Mouse (Mus musculus) CD4-positive, CD25-positive, alpha-beta regulatory T cell, adult 2 months (primary cell): Measurements from ENCODE around the gene Tspear.
"Not testable (repeated sequence)": the region's sequence is repeated elsewhere in the genome, so short reads cannot be mapped to it uniquely, and the experiment has no call there.

Experiments
- DNase-seq: peaks from one replicate; pipeline ENCODE4 v3.0.0-alpha.2; 2012; ENCODE audit warnings: low read depth, low spot score

The Tspear gene

DNA sequence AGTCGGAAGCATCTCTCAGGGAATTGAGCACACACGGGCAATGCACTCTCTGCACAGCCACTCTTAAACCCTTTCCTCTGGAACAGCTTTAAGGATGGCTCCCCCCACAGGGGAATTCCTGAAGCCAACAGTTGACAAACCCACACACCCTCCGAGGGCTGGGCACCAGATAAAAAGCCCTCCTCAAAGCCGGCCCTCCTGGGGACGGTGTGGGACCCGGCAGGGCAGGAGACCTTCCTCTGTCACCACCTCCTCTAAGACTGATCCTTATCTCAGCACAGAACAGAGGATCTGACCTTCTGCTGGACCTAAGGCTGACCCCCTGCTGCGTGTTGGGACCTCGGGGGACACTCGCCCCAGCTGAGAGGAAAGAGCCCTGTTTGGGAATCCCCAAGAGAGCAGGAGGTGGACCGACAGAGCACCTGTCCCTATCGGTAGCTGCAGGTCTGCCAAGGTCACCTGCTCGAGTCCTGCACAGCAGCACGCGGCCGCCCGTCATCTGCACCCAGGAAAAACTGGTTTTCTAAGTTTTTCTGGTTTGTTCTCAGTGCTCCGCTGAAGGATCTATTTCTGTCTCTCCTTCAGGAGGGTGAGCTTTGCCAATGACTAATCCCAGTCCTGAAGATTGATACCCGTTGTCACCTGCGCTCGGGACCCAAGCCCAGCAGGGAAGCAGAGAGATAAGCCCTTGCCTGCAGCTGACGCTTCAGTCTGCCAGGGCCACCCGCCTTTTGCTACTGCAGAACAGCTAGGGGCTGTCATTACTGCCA is at the start of gene Tspear:
Tspear (plus strand) TSS at position 675 of the 770 bp plus-strand sequence.
- no peak for DNase-seq

DNA sequence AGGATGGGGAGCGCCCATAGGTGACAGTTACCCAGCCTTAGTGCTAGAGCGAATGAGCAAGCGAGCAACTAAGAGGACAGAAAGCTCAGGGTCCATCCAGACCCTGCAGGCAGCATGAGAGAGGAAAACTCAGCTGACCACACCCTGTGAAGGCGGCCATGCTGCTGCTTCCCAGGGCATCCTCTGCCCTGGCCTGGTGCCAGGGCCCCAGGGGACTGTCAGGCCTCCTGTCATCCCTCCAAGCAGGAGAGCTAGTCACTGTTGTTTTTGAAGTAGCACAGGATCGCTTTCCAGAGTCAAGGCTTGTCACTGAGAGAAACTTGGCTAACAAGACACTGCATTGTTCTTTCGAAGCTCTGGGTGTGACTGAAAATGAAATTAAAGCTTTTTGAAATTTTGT is 47.4 kb upstream of the Tspear start:
- DNase-seq: no peak

DNA sequence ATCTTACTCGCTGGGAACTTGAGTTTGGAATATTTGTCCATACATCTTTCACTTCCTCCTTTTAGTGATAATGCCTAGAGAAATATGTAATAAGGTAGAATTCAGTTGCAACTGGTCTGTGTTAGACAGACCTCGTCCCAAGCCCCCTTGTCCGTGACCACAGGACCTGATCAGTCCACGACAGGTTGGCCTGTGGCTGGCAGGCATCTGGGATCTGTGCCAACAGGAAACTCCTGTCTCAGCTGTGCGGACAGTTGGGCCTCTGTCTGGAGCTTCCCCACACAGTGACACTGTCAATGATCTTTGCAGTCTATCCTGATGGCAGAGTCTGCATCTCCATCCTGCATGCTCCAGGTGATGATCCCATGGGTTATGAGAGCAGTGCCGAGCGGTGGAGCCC is 43.2 kb upstream of the Tspear start:
- no peak for DNase-seq

DNA sequence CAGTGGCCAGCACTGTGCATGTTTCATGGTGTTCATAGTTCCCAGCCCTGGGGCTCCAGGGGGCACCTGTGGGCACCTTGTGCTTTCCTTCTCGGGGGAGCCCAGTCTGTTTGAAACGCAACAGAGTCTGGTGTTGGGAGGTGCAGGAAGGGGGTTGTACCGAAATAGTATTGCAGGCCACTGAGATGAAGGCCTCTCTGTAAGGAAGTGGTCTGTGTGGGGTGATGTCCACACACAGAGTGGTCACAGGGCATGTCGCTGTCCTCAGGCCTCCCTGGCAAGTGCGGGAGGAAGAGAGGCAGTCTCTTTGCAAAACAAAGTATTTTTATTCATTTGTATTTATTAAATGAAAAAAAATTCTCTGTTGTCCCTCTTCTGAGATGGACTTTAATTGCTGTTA is 40.8 kb upstream of the Tspear start:
- DNase-seq: no peak

DNA sequence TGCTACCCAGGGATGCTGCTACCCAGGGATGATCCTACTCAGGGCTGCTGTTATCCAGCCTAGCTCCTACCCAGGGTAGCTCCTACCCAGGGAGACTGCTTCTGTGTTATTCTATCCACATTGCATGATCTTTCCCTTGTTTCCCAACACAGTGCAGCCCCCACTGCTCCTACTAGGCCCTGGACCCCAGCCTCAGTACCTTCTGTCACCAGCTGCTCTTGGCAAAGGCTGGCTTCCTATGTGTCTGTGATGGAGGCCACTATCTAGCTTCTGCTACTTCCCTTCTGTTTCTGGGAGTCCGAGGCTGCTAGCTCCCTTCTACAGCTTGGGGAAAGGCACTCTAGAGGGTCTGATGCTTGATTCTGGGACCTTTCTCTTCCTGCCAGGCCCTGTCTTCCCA is 38.9 kb upstream of the Tspear start:
- no peak for DNase-seq

DNA sequence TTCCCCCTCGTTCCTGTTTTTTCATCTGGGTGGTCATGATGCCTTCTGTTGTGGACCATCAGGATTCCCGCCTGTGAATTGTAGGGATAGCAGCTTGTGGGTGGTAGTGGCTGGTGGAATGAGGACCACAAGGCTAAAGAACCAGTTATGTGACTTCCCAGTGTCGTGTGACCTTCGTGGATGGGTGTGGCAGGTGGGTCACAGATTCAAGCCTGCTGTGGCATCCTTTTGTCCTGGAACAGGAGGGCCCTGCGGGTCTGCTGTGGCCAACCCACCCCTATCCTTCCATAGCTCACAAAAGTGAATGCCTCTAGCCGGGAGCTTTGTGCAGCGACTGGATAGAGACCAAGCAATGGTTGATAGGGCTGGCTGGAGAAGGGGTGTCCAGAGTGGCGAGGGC is 38.5 kb upstream of the Tspear start:
- no peak for DNase-seq

DNA sequence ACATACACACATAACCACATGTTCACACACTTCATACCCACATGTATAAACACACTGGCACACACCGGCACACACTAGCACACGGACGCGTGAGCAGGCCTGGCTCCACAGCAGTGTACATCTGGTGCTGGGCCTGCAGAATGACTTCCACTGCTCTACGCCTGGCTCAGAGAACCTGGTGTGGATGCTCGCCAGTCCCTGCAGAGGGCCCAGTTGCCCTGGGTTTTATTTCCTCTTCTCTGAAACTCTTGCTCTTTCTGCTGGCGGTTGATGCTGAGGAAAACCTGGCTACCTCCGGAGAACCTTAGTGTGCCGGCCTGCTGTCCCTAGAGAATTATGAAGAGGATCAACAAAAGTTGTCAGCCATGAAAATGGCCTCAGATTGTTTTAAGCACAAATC is 34.3 kb upstream of the Tspear start:
- no peak for DNase-seq

DNA sequence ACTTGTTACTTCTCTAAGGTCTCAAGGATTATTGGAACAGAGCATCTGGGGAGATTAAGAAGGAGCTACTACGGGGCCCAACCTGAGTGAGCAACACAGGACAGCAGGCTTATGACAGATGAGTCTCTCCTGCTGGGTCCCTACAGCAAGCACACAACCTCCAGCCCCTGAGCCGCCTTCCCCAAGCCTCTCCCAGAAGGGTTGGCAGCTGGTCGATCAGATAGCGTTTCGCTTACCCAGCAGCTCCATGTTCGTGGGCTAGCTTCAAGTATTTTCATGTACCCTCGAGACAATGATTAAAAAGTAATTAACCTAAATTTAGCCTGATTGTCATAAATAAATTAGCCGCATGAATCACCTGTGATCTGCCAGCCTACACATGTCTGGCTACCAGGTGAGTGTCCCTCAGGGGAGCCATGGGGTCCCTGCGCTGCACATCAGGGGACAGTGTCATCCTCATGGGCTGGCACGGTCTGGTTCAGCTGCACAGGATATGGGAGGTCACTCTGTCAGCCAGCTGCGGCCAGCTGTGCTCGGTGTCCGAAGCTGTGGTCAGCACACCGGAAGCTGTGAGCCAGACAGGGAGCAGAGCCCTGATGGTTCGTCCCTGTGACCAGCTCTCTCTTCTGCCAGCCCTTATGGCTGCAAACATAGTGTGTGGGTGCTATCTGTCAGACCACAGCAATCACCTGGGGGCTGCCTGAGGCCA is 27.9 kb upstream of the Tspear start:
- DNase-seq: no peak

DNA sequence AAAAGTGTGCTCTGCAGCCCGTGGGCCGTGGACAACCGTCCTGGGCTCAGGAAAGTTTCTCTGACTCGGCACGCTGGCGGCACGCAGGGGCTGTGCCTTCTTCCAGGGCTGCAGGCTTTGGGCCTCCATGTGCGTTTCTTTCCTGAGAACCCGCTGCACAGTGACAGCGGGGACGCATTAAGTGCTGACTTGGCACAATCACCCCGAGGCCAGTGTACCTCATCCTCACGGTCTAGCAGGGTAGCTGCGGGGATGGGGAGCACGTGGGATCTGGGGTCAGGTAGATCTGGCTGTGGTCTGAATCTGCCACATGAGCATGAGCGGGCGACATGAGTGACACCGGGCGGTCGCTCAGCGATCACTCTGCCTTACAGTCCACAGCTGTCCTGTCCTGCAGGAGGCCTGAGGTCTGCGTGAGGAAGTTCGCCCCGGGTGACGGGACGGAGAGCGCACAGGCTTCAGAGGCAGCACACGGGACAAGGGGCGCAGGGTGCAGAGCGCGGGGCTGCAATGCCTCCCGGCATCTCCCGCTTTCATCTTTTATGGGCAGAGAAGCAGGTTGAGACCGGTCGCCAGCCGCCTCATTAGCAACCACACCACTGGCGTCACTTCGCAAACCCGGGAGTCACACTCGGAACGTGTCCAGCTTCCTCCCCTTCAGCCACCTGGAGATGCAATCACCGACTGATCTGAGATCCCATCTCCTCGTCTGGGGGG is 22.3 kb upstream of the Tspear start:
- no peak for DNase-seq

DNA sequence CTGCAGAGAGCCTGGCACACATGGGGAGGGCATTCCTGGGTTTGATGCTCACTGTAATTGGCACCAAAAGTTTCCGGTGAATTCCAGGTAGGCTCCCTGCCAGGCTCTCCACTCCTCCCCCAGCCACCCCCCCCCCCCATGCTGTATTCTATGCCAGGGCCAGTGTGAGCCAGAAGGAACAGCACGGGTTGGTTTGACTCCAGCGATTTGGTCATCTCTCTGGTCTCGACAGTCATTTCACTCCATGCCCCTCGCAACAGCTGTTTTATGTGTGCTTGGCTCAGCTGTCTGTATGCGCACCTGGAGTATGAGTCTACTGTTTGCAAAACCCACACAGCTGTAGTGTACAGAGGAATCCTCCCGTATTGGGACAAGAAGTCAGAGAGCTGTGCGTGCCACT is 20.0 kb upstream of the Tspear start:
- no peak for DNase-seq

DNA sequence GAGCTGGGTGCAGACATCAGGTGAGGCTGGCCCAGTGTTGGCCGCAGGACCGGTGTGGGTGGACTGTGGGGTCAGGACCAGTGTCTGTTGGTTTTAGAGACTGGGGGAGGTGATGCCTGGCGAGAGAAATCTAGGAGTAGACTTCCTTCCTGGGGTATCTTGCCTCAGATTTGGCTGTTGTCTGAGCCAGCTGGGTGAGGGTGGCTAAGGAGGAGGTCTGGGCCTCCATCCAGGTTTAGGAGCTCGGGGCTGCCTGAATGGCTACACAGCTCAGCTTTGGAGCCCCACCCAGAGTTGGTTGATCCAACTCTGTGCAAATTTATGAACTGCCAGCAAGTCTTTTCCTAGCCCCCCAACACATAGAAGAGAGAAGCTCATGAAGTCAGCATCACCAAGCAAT is 19.0 kb upstream of the Tspear start:
- DNase-seq: no peak

DNA sequence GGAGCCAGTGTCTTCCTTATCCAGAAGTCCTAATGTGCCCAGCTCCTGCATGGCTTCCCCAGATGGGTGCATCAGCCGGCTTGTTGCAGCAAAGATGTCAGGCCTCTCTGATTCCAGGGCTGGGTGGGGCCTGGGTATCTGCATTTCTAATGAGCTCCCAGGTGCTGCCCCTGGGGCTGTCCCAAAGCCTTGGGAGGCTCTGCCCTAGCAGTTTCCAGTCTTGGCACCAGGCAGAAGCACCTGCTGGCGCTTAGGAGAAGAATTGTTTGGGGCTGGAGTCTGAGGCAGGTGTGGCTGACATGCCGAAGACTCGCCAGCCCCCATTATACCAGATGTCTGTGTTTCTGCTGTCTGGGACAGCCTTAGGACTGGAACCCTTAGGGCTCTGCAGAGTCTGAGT is 15.7 kb upstream of the Tspear start:
- DNase-seq: no peak

DNA sequence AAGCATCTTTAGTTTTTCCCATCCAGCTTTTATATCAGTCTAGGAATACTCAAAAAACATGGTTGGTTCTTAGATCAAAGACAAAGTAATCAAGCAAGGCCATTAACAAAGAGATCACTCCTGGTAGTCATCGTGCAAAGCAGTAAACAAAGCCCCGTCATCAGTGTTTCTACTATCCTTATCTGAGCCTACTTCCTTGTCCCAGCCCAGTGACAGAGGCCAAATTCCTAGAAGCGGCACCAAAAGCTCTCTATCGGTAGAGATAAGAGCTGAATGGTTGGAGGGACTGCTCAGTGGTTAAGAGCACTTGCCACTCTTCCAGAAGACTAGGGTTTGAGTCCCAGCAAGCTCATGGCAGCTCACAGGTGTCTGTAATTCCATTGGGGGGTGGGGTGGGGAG is 14.8 kb upstream of the Tspear start:
- DNase-seq: no peak

DNA sequence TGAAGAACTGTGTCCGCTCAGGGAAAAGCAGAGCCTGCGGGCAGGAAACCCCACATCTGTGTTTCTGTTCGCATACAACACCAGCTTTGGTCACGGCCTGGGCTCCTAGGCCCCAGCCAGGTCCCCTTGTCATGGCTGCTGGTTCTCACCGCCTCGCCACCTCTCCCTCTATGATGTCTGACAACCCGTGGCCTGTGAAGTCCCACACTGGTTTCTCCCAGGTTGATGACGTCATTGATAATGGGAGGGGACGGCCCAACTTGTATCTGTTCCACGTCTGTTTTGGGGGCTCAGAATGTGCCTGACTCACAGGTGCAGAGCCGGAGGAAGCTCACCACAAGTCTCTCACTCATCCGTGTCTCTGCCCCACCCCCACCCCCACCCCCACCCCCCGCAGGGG is 12.6 kb upstream of the Tspear start:
- peak; percentile 13 for DNase-seq

DNA sequence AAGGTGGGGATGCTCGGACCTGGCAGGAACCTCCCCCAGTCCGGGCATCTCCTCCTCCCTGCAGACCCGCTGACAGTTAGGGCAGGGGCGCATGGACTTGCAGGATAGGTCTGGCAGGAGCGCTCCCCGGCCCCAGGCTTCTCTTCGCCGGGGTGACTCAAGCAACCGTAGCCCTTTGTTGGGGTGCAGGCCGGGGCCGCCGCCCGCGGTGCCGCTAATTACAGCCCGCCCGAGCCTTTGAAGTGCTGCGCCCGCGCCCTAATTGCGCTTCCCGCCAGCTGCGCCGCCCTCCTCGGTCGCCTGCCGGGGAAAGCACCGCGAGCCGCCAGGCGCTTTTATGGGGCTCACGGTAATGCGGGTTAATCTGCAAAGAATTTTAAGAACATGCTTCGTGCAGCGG is 8.8 kb upstream of the Tspear start:
- peak; percentile 39 for DNase-seq

DNA sequence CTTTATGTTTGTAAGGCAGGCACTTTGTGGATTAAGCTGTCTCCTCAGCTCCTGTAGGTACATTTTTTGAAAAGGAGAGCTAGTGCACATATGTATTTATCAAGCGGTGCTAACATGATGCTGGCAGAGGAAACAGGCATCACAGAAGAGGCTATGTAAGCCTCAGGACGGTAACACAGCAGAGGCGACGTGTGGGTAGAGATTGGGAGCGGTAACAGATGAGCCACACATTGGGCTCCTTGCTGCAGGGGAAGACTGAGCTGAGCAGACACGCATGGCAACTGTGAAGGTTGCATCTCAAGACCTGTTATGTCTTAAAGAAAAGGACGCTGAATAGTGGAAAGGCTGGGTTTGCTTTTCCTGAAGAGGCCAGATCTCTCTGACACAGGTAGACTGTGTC is 3.4 kb upstream of the Tspear start:
- no peak for DNase-seq

DNA sequence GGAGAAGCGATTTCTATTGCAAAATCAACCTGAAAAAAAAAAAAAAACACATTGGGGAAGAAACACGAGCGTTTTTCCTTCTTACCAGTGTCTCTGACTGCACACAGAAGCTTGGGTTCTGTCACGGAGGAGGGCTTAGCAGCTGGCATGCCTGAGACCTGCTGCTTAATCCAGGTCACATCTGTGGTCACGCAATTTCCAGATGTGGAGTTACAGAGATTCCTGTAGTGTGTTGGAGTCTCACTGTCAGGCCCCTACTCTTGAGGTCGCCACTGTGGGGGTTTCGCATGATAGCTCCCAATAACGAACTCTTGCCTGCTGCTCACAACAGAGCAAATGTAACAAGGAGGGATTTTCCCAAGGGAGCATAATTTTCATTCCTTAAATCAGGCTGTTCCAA is 2.2 kb upstream of the Tspear start:
- DNase-seq: no peak

DNA sequence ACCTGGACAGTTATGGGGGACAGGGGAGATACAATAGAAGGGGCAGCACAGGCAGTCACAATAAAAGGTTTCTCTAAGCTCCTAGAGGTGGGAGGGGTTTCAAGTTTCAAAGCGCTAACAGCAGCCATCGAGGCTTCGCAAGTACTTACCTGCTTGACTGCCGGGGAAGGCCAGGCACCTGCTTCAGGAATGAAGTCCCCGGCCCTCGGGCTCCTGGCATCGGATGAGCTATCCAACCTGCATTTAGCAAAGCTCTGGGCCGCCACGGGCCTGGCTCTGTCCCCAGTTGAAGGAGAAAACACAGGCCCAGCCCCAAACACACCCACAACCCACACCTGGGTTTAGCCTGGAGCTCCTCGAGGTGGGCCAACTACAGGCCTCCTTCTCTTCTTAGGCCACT is 652 bp downstream of the Tspear start:
- no peak for DNase-seq

DNA sequence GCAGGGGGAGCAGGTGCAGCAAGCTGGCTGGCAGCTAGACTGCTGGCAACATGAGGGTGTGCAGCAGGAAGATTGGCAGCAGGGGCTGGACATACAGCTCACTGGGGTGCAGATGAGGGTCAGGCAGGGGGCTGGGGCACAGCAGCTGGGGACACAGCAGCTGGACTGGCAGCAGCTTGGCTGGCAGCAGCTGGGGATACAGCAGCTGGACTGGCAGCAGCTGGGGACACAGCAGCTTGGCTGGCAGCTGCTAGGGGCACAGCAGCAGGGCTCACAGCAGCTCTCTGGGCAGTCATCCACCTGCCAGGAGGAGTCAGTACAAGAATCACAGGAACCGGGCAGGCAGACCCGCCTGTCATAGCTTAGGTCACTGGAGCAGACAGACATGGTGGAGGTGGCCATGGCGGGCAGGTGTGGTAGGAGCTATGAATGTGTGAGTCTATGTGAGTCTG is 4.0 kb downstream of the Tspear start, which contains the start of gene Gm19402:
Gm19402 (minus strand) TSS at position 402 of the 452 bp plus-strand sequence.
- not testable (repeated sequence) for DNase-seq

DNA sequence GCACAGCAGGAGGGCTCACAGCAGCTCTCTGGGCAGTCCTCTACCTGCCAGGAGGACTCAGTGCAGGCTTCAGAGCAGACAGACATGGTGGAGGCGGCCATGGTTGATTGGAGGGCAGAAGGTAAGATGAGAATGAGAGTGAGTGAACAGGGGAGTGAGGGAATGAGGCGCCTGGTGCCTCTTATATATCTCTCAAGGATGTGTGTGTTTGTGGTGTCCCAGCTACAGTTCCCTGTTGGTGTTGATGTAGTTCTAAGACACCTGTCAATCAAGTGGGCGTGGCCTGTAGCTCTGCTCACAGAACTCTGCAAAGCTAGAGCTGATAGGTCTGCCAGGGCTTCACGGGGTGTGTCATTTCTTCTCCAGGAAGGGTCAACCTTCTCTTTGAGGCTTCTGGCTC is 10.8 kb downstream of the Tspear start, which contains the start of gene Gm9508:
Gm9508 (minus strand) TSS at position 101 of the 400 bp plus-strand sequence.
- DNase-seq: no peak

DNA sequence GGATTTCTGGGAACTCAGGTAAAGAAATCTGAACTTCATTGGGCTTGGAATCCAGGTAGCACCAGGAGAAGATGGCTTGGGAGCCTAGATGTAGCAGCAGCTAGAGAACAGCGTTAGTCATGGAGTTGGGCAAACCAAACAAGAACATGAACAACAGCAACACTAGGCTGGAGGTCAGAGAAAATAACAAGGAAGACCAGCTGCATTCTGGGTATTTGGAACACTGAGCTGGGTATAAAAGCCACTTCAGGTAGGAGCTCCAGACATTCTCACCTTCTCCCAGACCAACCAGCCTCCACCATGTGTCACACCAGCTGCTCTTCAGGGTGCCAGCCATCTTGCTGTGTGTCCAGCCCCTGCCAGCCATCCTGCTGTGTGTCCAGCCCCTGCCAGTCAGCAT is 20.0 kb downstream of the Tspear start, which contains the start of gene Gm10272:
Gm10272 (plus strand) TSS at position 301 of the 400 bp plus-strand sequence.
- DNase-seq: no peak

DNA sequence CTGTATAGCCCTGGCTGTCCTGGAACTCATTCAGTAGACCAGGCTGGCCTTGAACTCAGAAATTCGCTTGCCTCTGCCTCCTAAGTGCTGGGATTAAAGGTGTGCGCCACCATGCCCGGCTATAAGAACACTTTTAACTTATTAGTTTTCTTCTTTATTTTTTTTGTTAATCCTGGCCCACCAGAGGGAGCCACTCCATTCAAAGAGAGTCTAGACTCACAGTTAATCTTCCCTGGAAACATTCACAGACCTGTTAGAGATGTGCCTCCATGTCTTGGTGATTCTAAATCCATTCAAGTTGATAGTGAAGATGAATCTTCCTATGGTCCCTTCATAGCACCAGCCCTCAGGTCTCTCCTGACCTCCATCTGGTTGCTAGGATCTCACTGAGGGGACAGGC is 23.5 kb downstream of the Tspear start:
- no peak for DNase-seq
